Mouse (Mus musculus) gastrocnemius, adult 2 months (tissue): ENCODE measurements at regions not wholly inside any gene's neighbourhood (a gene's known extent, or its start where the extent isn't known, plus 50 kb on each side); places are given as distances from the start of the nearest gene placed in this dataset.
"Not testable (repeated sequence)": the region's sequence is repeated elsewhere in the genome, so short reads cannot be mapped to it uniquely, and the experiment has no call there.

Experiments
- DNase-seq: peaks from one replicate; pipeline ENCODE4 v3.0.0; 2022
- H3K27ac ChIP-seq: fragments of 200-600 bp; 2 replicates; pipeline ENCODE4 v1.8.1; 2022; ENCODE audit warnings: mild to moderate bottlenecking
- H3K4me3 ChIP-seq: fragments of 200-600 bp; 2 replicates; pipeline ENCODE4 v1.8.1; 2022; ENCODE audit warnings: mild to moderate bottlenecking, moderate library complexity
- CTCF ChIP-seq: fragments of 200-600 bp; IDR thresholded peaks from 2 replicates; pipeline ENCODE4 v1.8.1; 2022; ENCODE audit warnings: antibody characterized with exemption, mild to moderate bottlenecking, moderate library complexity
- intact Hi-C: fragments of 180-260 bp; cut with DNase I; formaldehyde crosslinking; loops from one replicate; pipeline ENCODE4 v1.15.1; 2025

DNA sequence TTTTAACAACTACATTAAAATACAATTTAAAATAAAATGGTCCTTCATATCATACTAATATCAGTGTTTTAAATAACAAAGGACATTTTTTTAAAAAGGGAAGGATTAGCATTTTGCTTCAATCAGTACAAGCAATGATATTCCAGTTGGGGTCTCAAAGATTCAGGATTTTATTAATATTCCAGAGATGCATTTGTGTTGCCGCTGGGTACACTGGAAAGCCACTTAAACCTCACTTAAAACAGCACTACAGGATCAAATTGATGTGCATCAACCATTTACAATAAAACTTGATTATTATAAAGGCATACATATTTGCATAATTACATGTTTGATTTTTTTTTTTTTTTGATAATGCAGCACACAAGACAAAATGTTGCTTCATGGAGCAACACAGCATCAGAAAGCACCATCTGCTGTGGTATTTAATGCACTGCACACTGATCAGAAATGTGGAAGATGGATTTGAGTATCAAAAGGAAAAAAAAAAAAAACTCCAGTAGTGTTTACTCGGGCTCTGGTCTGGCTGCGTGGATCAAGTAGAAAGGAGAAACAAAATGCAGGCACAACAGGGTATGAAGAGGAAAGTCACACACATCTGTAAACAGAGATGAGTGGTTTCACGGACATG lies 558.6 kb upstream of the Ptbp2 start:
- intact Hi-C loops, result no loop called here
- no peak for TF ChIP-seq CTCF
- Histone ChIP-seq H3K4me3 (no peak overlapping the region), H3K27ac (no peak overlapping the region)
- DNase-seq, result no peak

DNA sequence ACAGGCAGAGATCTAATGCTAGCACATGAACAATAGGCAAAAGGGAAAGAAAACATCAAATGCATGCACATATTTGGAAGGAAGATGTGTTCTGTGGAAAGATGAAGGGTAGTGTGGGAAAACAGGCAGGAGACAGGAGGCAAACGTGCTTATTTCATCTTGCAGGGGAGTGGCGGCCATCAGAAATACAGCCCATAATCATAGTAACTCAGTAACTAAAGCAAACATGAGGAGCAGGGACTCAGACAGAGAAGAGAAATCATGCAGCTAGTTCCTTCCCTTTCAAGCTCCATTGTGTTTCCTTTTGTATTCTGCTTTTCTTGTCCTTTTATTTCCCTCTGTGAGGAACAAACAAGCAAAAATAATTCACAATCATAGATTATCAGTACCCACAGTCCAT lies 557.6 kb upstream of the Ptbp2 start:
- intact Hi-C loops, result no loop called here
- DNase-seq, result no peak
- Histone ChIP-seq H3K4me3 (no peak overlapping the region), H3K27ac (no peak overlapping the region)
- TF ChIP-seq CTCF, result no peak

DNA sequence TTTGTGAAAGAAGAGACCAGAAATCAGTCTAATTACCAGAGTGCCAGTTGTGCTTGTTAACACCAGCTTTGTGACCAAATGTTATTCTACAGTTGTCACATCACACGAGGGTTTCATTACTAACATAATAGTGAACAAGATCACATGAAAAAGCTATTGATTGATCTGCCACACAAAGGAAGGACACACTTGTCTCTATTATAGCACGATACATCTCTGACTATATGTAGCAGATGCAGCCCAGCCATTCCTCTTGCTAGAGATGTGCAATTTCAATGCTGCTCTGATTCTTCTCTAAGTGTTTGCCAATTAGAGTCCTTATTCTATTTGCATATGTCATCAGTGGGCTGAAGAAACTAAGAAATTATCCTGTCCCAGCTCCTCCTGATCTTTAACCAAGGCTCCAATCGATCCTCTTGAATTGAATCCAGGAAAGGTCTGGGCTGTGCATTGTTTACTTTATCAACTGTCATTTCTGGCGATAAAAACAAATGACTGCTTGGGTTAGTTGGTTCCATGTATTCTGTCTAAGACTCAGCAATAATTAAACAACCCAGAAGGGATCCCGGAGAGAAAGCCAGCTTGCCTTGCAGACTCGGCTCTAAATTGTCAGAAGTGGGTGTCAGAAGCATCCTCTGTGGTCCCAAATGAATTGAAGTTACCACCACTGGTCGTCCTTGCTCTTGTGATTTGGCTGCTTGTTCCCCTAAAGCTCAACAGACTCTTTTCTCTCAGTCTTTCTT lies 551.7 kb upstream of the Ptbp2 start:
- intact Hi-C loops, result no loop called here
- Histone ChIP-seq H3K27ac (no peak overlapping the region), H3K4me3 (no peak overlapping the region)
- TF ChIP-seq CTCF, result no peak
- no peak for DNase-seq

DNA sequence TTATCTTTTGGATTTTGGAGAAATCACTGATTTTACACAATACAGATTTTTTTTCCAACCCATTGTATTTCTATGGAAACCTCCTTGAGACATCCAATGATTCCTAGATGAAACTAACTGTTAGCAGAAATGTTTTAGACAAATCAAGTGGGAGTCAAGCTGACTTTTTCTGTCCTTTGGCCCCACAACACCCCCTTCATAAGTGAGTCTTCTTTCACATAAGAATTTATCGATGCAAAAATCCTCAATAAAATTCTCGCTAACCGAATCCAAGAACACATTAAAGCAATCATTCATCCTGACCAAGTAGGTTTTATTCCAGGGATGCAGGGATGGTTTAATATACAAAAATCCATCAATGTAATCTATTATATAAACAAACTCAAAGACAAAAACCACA lies 522.8 kb upstream of the Ptbp2 start:
- intact Hi-C loops, DNase-seq, H3K4me3 ChIP-seq, H3K27ac ChIP-seq: not testable (repeated sequence)

DNA sequence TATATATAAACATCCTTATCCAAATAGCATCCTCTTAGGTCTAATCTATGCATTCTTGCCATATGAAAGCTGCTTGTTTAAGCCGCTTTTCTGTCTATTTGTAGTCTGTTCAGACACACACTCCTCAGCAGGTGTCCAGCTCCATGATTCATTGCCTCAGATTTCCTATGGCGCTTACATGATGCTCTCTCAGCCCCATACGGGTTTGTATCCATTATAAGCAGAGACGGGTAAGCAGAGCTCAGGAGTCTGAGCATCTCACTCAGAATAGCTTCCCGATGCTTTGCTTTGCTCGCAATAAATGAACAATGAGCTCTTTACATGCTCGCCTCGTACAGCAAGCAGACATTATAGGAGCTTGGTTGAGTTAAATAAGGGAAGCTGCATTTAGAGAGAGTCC lies 521.3 kb upstream of the Ptbp2 start:
- intact Hi-C loops, result no loop called here
- no peak for TF ChIP-seq CTCF
- Histone ChIP-seq H3K4me3 (no peak overlapping the region), H3K27ac (no peak overlapping the region)
- DNase-seq, result no peak
